Mouse (Mus musculus) testis, adult 2 months (tissue): Measurements from ENCODE around the gene Ccdc106.

Experiments used
- CTCF ChIP-seq: fragments of 200-500 bp; IDR thresholded peaks from 2 replicates; pipeline ENCODE4 v1.5.1; 2012; ENCODE audit warnings: low read depth, mild to moderate bottlenecking, inconsistent platforms, low read length, moderate library complexity; ENCODE audit not compliant: control insufficient read depth, insufficient read depth, insufficient replicate concordance
- POLR2A ChIP-seq: fragments of 200-500 bp; IDR thresholded peaks from 2 replicates; pipeline ENCODE4 v1.6.1; 2012; ENCODE audit warnings: low read depth, mild to moderate bottlenecking, inconsistent platforms, low read length, moderate library complexity; ENCODE audit not compliant: control insufficient read depth

DNA sequence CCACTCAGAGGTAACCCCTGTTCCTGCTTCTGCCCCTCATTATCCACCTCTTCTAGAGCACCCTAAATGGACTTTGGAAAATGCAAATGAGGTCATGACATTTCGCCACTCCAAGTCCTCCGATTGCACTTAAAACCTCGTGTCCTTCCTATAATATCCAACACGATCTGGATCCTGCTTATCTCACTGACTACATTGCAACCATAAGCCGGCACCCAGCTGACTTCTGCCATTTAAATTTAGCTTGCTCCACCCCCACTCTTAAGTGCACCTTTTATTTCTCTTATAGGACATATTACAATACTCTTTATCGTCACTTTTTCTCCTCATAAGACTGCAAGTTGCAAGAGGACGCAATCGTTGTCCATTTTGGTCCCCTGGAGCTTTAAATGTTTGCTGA is 17.1 kb downstream of the Ccdc106 start:
- TF ChIP-seq POLR2A (no peak), CTCF (no peak)
